Mouse (Mus musculus) kidney, adult 2 months (tissue): ENCODE results near the gene Daglb.

Source experiments
- CTCF ChIP-seq: fragments of 200-500 bp; conservative IDR thresholded peaks from 2 replicates; pipeline ENCODE4 v1.5.1; 2011; ENCODE audit warnings: low read depth, mild to moderate bottlenecking, control low read depth, low read length, moderate library complexity, mixed read lengths; ENCODE audit not compliant: insufficient read depth, insufficient read length
- POLR2A ChIP-seq: fragments of 200-500 bp; IDR thresholded peaks from one replicate; pipeline ENCODE4 v1.6.1; 2011; ENCODE audit warnings: low read depth, low read length, control low read depth

DNA sequence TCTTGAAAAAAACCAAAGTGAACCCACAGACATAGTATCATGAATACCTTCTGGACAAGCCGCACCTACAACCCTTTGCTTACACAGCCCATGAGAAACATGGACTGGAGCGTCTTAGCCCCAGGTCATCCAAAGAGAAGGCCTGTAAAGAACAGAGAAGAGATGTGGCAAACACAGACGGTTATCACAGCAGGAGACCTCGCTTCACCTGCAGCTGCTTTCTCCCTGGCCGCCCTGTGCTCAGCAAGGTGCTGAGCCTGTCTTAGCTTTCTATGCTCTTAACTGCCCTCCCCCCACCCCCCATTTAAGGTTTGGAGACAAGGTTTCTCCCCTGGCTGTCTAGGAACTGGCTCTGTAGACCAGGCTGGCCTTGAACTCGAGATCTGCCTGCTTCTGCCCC lies 90.8 kb downstream of the Daglb start:
- no peak for TF ChIP-seq POLR2A
- TF ChIP-seq CTCF, result no peak
